Mouse (Mus musculus): ENCODE data around the gene Brf1.

The Brf1 gene

DNA sequence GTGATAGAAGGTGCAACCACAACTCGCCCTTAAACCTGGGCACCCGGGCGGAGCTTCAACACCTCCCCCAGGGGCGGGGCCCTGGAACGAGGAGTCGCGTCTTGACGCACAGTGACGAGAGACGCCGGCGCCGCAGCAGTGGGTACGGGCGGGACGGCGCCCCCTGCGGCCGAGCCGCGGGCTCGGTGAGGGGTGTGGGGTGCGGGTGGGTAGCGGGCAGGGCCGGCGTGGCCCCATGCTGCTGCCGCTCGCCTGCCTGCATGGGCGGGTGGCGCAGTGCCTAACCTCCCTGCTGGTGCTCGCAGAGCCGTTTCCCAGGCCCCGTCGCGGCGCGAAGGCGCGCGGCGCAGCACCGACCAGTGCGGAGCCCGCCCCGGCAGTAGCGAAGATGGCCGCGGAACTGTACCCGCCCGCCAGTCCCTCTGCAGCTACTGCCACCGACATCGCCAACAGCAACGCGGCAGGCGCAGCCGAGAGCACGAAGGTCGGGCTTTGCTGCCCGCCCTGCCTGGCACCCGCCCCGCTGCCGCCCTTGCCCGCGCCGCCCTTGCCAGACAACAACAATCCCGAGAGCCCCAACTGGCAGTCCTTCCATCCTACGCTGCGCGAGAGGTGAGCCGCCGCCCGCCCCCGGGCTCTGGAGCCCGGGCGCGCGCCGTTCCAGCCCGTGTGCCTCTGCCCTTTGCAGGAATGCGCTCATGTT, 24.0 kb downstream of the Brf1 start, which contains the start of gene Btbd6:
Gene Btbd6, plus strand, starts transcription at position 112 of the 703 bp plus-strand sequence.
- DNase-seq, result peak; percentile 94

DNA sequence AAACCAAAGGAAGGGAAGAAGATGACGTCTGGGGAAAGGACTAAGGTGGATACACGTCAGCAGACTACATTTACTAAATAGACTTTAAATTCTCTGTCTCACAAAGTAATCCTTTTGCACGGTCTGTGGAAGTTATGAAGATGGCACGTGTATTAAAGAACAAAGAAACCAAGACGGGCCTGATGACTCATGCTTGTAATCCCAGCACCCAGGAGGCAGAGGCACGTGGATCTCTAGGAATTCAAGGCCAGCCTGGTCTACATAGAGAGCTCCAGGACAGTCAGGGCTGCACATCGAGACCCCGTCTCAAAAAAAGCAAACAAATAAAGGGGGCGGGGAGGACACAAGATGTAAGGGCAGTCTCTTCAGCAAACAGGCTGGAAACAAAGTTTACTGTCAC, 25.8 kb downstream of the Brf1 start:
- DNase-seq, result no peak

DNA sequence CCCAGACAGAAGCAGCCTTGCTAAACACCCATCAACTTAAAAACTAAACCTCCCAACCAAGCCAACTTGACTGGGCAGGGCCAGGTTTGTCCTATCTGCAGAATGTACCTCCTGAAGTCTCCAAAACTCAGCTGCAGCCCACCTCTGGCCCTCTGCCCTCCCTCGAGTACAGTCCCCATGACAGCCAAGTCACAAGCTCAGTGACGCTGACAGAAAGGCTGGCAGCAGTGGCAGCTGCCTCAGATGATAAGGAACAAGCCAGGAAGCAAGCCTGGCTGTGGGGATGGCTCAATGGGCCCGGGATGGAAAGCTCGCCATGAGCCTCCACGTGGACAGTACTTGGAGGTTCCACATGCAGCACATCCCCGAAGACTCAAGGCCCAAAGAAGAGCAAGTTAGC, 30.9 kb downstream of the Brf1 start:
- no peak for DNase-seq

- no peak for DNase-seq
These were observed 31.6 kb downstream of the Brf1 start for GRCm38 (mm10) chr12:112968943-112969342.

DNA sequence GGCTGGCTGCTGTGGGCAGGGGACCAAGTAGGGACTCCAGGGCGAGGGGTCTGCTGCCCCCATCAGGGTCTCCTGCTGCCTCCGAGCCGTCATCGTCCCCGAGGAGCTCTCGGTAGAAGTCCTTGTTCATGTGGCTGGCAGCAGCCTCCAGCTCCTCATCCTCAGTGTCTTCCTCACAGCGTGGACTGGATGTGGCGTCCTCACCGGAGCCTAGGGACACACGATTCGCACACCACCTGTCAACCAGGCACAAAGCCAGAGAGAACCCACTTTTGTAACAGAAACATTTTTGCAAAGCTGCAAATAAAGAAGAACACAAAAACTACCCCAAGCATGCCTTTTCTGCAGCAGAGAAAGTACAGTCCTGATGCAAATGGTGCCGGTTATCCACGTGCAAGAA, 34.7 kb downstream of the Brf1 start:
- no peak for DNase-seq

DNA sequence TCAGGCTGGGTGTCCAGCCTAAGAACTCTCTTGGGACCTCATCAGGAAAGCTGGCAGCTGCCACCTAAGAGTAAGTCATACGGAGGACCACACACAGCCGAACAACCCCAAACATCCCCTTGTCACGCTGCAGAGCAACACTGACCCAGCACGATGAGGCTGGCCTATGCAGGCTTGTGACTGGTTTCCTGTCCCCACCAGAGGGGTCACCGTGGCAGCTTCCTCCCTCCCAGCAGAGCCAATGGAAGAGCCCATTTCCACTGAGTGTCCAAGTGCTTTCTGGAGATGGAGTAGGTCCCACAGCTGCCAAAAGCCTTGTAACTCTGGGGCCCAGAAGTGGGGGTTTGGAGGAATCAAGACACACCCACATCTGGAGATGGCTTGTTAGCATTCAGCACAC, 38.6 kb downstream of the Brf1 start:
- peak; percentile 48 for DNase-seq

GRCm38 (mm10) chr12:112961428-112961827, 39.1 kb downstream of the Brf1 start:
- DNase-seq, result peak; percentile 84

DNA sequence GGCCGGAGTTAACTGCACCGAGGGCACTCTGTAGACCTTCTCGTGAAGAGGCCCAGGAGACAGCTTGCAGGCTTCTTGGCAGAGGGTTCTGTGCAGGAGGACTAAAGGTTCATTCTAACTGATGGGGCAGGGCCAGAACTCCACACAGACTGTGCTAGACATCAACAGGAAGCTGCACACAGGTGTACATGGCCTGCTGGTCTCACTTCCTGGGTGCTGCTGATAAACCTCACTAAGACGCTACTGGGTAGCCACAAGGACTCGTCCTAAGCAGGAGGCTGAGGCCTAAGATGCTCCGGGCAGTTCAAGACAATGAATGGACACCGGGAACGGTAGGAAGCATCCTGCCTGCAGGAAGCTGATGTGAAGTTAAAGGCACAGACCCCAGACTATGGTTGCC, 41.1 kb downstream of the Brf1 start:
- no peak for DNase-seq

GRCm38 (mm10) chr12:112958303-112958702, 42.2 kb downstream of the Brf1 start:
- DNase-seq, result no peak

DNA sequence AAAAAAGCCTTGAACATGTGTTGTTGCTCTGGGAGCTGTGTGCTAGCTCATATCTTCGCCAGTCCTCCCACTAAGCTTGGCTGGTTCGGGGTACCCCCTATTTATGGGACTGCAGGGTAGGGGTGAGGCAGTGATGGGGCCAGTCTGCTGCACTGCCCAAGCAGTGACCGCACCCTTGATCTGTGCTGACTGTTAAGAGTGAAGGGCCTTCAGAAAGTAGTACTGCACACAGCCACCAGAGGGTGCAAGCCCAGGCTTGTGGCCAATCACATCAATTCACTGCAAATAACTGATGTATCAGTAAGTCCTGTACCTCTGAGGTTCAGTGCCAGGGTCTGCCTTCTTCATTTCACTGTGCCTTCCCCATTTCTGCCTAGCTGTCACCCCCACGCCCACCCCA, 44.7 kb downstream of the Brf1 start:
- peak; percentile 81 for DNase-seq

- no peak for DNase-seq
These were observed 47.5 kb downstream of the Brf1 start for GRCm38 (mm10) chr12:112952926-112953565.

DNA sequence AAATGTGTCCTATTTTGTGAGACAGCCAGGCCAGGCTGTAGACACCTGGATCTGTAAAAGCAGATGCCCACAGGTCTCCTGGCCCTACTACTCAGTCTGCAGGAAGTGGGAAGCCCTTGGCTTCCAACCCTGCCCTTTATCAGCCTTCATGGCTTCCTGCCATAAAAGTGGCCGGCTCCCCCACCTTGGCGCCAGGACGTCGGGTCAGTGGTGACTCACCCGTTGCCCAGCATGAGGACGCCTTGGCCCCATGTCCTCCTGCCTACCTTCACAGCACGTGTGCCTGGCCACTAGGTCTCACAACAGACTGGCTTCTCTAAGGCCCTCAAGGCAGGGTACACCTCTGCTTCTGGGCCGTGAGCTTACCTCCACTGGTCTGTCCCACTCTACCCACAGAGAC, 48.1 kb downstream of the Brf1 start:
- peak; percentile 68 for DNase-seq

- DNase-seq, result no peak
These were observed 49.2 kb downstream of the Brf1 start for GRCm38 (mm10) chr12:112951150-112951842.

- DNase-seq, result no peak
These were observed 49.8 kb downstream of the Brf1 start for GRCm38 (mm10) chr12:112950761-112951129.

GRCm38 (mm10) chr12:112950040-112950760, 50.3 kb downstream of the Brf1 start:
- peak; percentile 95 for DNase-seq

- peak; percentile 65 for DNase-seq
These were observed 53.2 kb downstream of the Brf1 start for GRCm38 (mm10) chr12:112947307-112947706.

DNA sequence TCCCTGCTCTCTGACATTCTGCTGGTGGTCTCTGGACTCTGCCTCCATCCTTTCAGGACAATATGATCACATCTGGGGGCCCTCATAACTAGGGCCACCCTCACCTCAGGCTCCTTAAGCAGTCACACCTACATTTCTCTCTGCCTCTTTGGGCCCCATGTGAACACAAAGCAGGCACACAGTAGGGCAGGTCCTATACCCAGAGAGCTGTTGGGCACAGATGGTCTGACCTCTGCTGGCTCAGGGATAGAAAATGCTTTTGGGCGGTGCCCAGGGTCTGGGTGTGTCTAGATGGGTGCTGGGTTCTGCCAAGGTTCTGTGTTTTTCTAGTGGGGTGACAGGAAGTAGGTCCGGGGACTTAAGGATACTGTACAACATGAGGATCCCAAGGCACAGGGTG, 56.8 kb downstream of the Brf1 start:
- no peak for DNase-seq

DNA sequence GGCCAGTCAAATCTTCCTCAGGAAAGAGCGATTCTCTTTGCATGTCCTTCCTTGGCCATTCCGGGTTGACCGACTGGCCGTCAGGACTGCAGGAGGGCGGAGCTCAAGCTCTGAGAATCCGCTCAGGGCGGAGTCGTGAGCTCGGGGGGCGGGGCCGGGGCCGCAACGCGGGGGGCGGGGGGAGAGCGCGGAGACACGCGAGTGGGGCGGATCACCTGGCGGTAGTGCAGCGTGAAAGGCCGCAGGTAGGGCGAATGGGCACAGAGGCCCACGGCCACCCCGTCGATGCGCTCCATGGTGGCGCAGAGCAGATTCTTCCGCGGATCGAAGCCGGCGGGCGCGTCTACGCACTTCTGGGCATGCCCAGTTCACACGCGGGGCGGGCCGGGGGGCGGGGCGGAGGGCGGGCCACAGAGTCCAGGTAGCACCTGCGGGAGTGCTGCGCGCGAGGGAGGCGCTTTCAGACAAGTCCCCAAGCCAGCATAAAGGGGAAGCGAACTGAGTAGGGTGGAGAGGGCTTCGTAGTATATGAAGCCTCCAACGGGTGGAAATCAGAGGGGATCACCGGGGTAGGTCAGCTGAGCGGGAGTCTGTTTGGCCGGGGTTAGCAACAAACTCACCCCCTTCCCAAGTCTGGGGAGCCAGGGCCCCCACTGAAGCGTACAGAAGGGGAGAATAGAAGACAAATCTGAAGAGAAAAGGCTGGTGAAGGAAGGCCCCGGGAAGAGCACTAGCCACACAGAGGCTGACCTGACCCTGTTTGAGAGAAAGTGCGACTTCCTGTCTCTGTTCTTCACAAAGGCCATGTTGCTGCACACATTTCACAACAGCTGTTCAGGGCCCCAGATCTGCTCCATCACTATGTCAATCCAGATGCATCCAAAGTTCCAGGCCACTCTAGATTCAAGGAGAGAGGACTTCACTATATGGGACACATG, 58.5 kb downstream of the Brf1 start, which contains the start of gene Nudt14:
Gene Nudt14, minus strand, starts transcription at position 349 of the 938 bp plus-strand sequence.
- peak; percentile 78 for DNase-seq

GRCm38 (mm10) chr12:112941156-112941775, 59.2 kb downstream of the Brf1 start:
- peak; percentile 77 for DNase-seq

DNA sequence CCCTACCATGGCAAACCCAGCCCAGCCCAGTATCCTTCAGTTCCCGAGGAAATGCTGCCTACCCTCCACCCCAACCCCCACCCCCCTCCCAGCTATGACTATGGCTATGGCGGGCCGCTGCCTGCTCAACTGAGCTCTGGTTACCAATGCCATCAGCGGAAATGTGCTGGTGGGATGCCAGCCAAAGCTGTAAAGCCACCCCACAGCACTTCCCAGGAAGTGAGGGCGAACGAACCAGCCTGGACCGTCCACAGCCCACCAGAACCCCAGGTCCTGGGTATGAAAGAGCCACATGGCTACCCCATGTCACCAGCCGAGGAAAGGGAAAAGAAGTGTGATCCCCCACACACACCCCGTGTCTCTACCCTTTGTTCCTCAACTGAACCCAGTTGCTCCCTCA, 59.8 kb downstream of the Brf1 start:
- peak; percentile 62 for DNase-seq

GRCm38 (mm10) chr12:112940238-112940637, 60.3 kb downstream of the Brf1 start:
- no peak for DNase-seq

Measured in cerebellum, adult 9-11 months (tissue).